Mouse (Mus musculus) neural tube, embryonic 12.5 days (tissue): ENCODE measurements around the gene Prss33. TPM values are rescaled to one million over a fixed set of nuclear protein-coding genes. Genes with fewer than 3 reads are reported as not detected.

Experiments used
- ATAC-seq: fragments of 200-750 bp; cut with Nextera tagmentation; 2 replicates; pipeline ENCODE4 v1.8.0; 2017; ENCODE audit warnings: low read depth, mild to moderate bottlenecking, moderate TSS enrichment, moderate library complexity; ENCODE audit not compliant: low FRiP score
- H3K27ac ChIP-seq: fragments of 300-500 bp; sonication (generic); 2 replicates; pipeline ENCODE4 v1.5.1; 2016
- H3K27me3 ChIP-seq: fragments of 300-500 bp; sonication (generic); replicated peaks from 2 replicates; pipeline ENCODE4 v1.6.1; 2016; ENCODE audit warnings: mild to moderate bottlenecking
- H3K36me3 ChIP-seq: fragments of 300-500 bp; sonication (generic); 2 replicates; pipeline ENCODE4 v1.6.1; 2016; ENCODE audit warnings: mild to moderate bottlenecking
- H3K4me1 ChIP-seq: fragments of 300-500 bp; sonication (generic); 2 replicates; pipeline ENCODE4 v1.6.1; 2016
- H3K4me2 ChIP-seq: fragments of 300-500 bp; sonication (generic); replicated peaks from 2 replicates; pipeline ENCODE4 v1.6.1; 2016; ENCODE audit warnings: mild to moderate bottlenecking
- H3K4me3 ChIP-seq: fragments of 300-500 bp; sonication (generic); 2 replicates; pipeline ENCODE4 v1.5.1; 2016
- H3K9ac ChIP-seq: fragments of 300-500 bp; sonication (generic); 2 replicates; pipeline ENCODE4 v1.6.1; 2016; ENCODE audit warnings: mild to moderate bottlenecking
- H3K9me3 ChIP-seq: fragments of 300-500 bp; sonication (generic); 2 replicates; pipeline ENCODE4 v1.6.1; 2016; ENCODE audit warnings: mild to moderate bottlenecking
- WGBS: fragments of 180-500 bp; shearing (Covaris S2); methylation state at CpG from one replicate; pipeline ENCODE4 v1.1.7; 2016; 5-methylcytosine and 5-hydroxymethylcytosine counted together
- polyA plus RNA-seq: library from polyadenylated mRNA; unstranded; fragments of >200 nt; fragmentation: Nextera tagmentation; extraction: Ambion mirVana; gene quantifications from 2 replicates; pipeline ENCODE4 v1.2.1, GENCODE M21; 2016

Gene Prss33
- polyA plus RNA-seq, 1 experiment from 2014 or later = not detected

DNA sequence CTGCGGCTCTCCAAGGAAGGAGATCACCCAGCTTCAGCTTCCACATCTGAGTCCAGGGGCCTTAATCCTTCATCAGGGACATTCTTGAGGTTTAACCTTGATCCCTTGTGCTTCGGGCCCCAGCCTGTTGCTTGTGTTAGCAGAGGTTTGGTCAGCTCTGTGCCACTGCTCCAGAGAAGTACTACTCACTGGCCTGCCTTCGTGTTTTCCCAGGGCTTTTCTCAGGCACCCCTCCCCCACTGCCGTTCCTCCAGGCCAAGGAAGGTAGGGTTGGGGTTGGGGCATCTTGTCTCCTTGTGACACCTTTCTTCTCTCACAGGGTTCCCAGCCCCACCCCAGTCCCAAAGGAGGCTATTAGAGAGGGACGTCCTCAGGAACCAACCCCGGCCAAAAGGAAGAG is 13.8 kb downstream of the Prss33 start:
- peaks cover 17% of the 10 kb centered on the region; the same call in 1 of the 2 replicates for H3K9me3 ChIP-seq
- ATAC-seq = no peak
- H3K4me2 ChIP-seq = no peak overlapping the region
- no peak overlapping the region for H3K4me3 ChIP-seq
- 82% methylated on average over 6 of the region's 6 CpGs for WGBS
- peaks cover 3% of the 10 kb centered on the region for H3K4me1 ChIP-seq
- H3K36me3 ChIP-seq = peaks cover 98% of the 10 kb centered on the region
- H3K27ac ChIP-seq = no peak overlapping the region
- H3K27me3 ChIP-seq = no peaks in the 10 kb centered on the region
- H3K9ac ChIP-seq = no peak overlapping the region

DNA sequence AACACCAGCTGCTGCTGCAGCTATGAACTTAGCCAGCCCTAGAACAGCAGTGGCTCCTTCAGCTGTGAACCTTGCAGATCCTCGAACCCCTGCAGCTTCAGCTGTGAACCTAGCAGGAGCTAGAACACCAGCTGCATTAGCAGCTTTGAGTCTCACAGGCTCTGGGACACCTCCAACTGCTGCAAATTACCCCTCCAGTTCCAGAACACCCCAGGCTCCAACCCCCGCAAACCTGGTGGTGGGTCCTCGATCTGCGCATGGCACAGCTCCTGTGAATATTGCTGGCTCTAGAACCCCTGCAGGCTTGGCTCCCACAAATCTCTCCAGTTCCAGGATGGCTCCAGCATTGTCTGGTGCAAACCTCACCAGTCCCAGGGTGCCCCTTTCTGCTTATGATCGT is 15.1 kb downstream of the Prss33 start:
- ATAC-seq = no peak
- WGBS = 98% methylated on average over 5 of the region's 5 CpGs
- H3K4me1 ChIP-seq = no peaks in the 10 kb centered on the region

DNA sequence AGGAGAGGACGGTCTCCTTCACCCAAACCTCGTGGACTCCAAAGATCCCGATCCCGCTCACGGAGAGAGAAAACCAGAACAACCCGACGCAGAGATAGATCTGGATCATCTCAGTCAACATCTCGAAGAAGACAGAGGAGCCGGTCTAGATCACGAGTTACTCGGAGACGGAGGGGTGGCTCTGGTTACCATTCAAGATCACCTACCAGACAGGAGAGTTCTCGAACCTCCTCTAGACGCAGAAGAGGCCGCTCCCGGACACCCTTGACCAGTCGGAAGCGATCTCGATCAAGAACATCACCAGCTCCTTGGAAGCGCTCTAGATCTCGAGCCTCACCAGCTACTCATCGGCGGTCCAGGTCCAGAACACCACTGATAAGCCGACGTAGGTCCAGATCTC is 16.6 kb downstream of the Prss33 start:
- no peak overlapping the region for H3K9ac ChIP-seq

More for the DNA sequence above, 15.1 kb downstream of the Prss33 start:
- no peak overlapping the region for H3K27ac ChIP-seq
- H3K4me2 ChIP-seq = no peak overlapping the region
- H3K27me3 ChIP-seq = no peaks in the 10 kb centered on the region
- H3K9ac ChIP-seq = no peak overlapping the region
- peaks cover 99% of the 10 kb centered on the region for H3K36me3 ChIP-seq
- H3K4me3 ChIP-seq = no peak overlapping the region
- peaks cover 25% of the 10 kb centered on the region; the same call in 1 of the 2 replicates for H3K9me3 ChIP-seq

DNA sequence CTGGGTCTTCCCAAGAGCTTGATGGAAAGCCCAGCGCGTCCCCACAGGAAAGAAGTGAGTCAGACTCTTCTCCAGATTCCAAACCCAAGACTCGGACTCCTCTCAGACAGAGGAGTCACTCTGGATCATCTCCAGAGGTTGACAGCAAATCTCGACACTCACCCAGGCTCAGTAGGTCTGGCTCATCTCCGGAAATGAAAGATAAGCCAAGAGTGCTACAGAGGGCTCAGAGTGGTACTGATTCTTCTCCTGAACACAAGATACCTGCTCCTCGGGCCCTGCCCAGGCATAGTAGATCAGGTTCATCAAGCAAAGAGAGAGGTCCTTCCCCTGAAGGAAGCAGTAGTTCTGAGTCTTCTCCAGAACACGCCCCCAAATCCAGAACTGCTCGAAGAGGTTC is 17.3 kb downstream of the Prss33 start:
- Histone ChIP-seq H3K9ac (no peak overlapping the region), H3K9me3 (peaks cover 33% of the 10 kb centered on the region; the same call in 1 of the 2 replicates), H3K27me3 (no peaks in the 10 kb centered on the region), H3K4me1 (no peaks in the 10 kb centered on the region), H3K4me2 (no peak overlapping the region), H3K36me3 (peaks cover 100% of the 10 kb centered on the region), H3K4me3 (no peak overlapping the region), H3K27ac (no peak overlapping the region)
- 99% methylated on average over 8 of the region's 8 CpGs for WGBS
- ATAC-seq = no peak

More for the DNA sequence above, 16.6 kb downstream of the Prss33 start:
- peaks cover 99% of the 10 kb centered on the region for H3K36me3 ChIP-seq
- no peak overlapping the region for H3K4me3 ChIP-seq
- WGBS = 97% methylated on average over 25 of the region's 25 CpGs
- peaks cover 33% of the 10 kb centered on the region; the same call in 1 of the 2 replicates for H3K9me3 ChIP-seq
- no peaks in the 10 kb centered on the region for H3K27me3 ChIP-seq
- no peak overlapping the region for H3K27ac ChIP-seq
- no peaks in the 10 kb centered on the region for H3K4me1 ChIP-seq
- ATAC-seq = no peak
- no peak overlapping the region for H3K4me2 ChIP-seq

DNA sequence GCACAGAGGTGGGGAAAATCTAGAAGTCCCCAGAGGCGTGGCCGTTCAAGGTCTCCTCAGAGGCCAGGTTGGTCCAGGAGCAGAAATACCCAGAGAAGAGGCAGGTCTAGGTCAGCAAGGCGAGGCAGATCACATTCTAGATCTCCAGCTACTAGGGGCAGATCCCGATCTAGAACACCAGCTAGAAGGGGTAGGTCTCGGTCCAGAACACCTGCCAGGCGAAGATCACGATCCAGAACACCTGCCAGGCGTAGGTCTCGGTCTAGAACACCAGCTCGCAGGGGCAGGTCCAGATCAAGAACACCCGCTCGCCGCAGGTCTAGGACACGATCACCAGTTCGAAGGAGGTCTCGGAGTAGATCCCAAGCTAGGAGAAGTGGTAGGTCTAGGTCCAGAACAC is 20.2 kb downstream of the Prss33 start:
- Histone ChIP-seq H3K27me3 (no peaks in the 10 kb centered on the region), H3K36me3 (peaks cover 96% of the 10 kb centered on the region), H3K4me3 (no peak overlapping the region), H3K4me2 (no peak overlapping the region), H3K9me3 (peaks cover 33% of the 10 kb centered on the region; the same call in 1 of the 2 replicates), H3K4me1 (no peaks in the 10 kb centered on the region), H3K27ac (no peak overlapping the region), H3K9ac (no peak overlapping the region)
- WGBS = 98% methylated on average over 16 of the region's 16 CpGs
- ATAC-seq = no peak

DNA sequence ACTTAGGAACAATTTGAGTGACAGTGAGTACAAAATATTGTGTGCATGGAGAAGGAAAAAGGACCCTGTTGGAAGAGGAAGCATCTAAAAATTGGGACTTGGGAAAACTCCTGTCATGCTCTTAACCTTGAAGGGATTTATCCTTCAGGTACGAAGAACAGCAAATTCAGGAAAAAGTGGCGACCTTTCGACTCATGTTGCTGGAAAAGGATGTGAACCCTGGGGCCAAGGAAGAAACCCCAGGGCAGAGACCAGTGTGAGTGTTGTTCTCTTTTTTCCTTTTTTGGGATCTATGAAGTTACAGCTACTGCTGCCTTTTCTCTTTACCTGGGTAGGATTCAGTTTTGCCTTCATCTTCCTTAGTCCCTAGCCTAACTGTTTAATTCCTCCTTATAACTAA is 27.9 kb downstream of the Prss33 start:
- no peaks in the 10 kb centered on the region for H3K27me3 ChIP-seq
- no peaks in the 10 kb centered on the region for H3K9me3 ChIP-seq
- H3K4me3 ChIP-seq = no peak overlapping the region
- H3K9ac ChIP-seq = no peak overlapping the region
- peaks cover 61% of the 10 kb centered on the region for H3K36me3 ChIP-seq
- WGBS = 91% methylated on average over 3 of the region's 3 CpGs
- no peak for ATAC-seq
- H3K27ac ChIP-seq = no peak overlapping the region
- H3K4me1 ChIP-seq = peaks cover 33% of the 10 kb centered on the region
- H3K4me2 ChIP-seq = no peak overlapping the region

DNA sequence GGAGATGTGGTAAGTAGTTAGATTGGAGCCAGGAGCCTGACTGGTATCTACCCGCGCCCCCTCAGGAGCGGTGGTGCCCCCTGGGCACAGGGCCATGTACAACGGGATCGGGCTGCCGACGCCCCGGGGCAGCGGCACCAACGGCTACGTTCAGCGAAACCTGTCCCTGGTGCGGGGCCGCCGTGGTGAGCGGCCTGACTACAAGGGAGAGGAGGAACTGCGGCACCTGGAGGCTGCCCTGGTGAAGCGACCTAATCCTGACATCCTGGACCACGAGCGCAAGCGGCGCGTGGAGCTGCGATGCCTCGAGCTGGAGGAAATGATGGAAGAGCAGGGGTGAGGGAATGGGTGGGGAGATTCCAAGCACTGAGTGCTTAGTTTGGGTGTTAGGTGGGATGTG is 29.0 kb downstream of the Prss33 start:
- H3K4me2 ChIP-seq = peak overlapping the region; percentile 70

DNA sequence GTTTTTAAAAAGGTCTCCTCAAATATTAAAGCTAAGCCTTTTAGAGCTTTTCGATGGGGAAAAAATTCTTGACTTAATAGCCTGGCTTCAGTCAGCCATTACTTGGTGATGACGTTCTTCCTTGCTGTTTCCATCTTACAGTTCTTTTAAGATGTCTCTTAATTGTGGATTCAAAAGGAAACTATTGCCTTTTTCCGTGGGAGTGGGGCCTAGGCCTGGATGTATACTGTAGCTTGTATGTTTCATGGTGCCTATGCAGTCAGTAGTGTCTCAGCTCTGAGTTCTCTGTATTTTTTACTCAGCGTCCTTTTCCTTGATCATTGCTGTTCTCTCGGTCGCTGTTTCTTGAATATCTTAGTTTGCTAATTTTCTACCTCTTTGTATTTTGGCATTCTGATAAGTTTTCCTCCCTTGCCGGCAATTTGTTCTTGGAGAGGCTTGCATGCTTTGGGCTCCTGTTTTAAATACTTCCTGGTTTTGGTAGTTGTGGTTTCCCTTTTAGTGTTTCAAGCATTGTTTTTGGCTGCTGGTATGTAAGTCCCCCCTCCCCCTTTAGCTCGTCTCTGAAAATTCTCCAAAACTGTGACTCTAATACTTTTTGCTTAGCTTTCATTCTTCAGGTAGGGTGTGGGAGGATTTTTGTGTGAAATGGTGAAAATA is 31.3 kb downstream of the Prss33 start:
- Histone ChIP-seq H3K9ac (peak overlapping the region; percentile 94), H3K4me1 (peaks cover 33% of the 10 kb centered on the region), H3K36me3 (peaks cover 28% of the 10 kb centered on the region), H3K4me2 (peak overlapping the region; percentile 70), H3K4me3 (peak overlapping the region; percentile 99), H3K27me3 (no peaks in the 10 kb centered on the region), H3K27ac (no peak overlapping the region), H3K9me3 (no peaks in the 10 kb centered on the region)
- 9% methylated on average over 8 of the region's 8 CpGs for WGBS
- no peak for ATAC-seq

More for the DNA sequence above, 29.0 kb downstream of the Prss33 start:
- no peak for ATAC-seq
- Histone ChIP-seq H3K27ac (no peak overlapping the region), H3K9me3 (no peaks in the 10 kb centered on the region), H3K27me3 (no peaks in the 10 kb centered on the region), H3K4me1 (peaks cover 33% of the 10 kb centered on the region), H3K9ac (no peak overlapping the region), H3K4me3 (no peak overlapping the region), H3K36me3 (peaks cover 51% of the 10 kb centered on the region)
- WGBS = 92% methylated on average over 25 of the region's 25 CpGs

DNA sequence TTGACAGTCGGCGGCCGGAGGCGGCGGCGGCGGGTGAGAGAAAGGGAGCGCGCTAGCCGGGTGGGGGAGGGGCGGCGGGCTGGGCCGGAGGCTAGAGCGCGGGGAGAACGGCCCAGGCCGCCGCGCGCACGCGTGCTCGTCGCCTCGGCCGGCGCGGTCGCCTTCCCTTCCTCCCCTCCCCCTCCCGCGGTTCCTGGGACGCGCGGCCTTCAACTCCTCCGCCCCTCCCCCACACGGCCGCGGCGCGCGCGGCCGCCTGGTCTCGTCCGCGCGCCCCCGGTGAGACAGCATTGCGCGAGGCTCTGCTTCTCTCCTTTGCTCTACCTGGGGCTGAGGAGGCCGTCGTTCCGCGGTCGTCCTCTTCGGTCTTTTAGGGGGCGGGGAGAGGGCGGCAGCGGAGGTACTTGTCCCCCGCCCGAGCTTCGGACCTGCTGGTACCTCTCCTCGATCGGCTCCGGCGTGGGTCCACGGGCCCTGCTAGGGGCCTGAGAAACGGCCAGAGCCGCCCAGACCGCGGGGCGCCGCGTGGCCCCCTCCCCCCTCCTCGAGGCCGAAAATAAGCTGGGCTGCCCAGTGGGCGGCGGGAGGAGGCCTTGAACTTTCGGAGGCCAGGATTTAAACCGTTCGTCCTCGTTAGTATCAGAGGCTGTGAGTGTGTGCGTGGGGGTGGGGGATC is 32.4 kb downstream of the Prss33 start:
- WGBS = under 1% methylated on average over 73 of the region's 83 CpGs
- H3K4me3 ChIP-seq = peak overlapping the region; percentile 99
- peak; percentile 70 for ATAC-seq
- peak overlapping the region; percentile 91 for H3K27ac ChIP-seq
- H3K36me3 ChIP-seq = peaks cover 18% of the 10 kb centered on the region
- H3K9ac ChIP-seq = peak overlapping the region; percentile 94
- no peaks in the 10 kb centered on the region for H3K27me3 ChIP-seq
- no peaks in the 10 kb centered on the region for H3K9me3 ChIP-seq
- peaks cover 33% of the 10 kb centered on the region for H3K4me1 ChIP-seq
- peak overlapping the region; percentile 70 for H3K4me2 ChIP-seq

DNA sequence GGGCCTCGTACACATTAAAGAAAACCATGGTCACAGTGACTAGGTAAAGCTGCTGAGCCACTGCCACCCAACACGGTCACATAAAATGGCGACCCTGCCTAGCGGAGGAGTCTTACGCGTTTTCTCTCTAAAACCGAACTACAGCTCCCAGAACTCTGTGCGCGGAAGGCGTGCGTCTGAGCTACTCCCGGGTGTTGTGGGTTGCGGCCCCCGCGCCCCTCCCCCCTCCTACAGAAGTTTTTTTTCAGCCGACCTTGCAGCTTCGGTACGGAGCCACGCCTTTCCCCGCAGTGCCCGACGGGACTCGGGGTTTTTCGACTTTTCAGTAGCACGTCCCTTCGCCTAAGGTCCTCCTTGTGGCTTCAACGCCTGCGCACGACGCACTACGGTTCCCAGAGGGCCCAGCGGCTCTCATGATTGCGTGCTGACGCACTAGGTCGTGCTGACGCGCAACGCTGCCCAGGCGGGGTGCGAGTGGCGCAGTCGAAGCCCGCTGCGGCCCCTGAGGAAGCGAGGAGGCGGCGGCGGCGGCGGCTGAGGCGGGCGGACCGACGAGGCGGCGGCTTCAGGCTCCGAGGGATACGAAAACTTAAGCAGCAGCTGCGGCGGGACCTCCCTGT is 33.0 kb downstream of the Prss33 start:
- H3K27me3 ChIP-seq = no peaks in the 10 kb centered on the region
- peak overlapping the region; percentile 99 for H3K4me3 ChIP-seq
- ATAC-seq = peak; percentile 98
- peak overlapping the region; percentile 70 for H3K4me2 ChIP-seq
- H3K27ac ChIP-seq = peak overlapping the region; percentile 91
- H3K9me3 ChIP-seq = no peaks in the 10 kb centered on the region
- peaks cover 33% of the 10 kb centered on the region for H3K4me1 ChIP-seq
- WGBS = under 1% methylated on average over 60 of the region's 60 CpGs
- H3K9ac ChIP-seq = peak overlapping the region; percentile 94
- peaks cover 11% of the 10 kb centered on the region for H3K36me3 ChIP-seq

DNA sequence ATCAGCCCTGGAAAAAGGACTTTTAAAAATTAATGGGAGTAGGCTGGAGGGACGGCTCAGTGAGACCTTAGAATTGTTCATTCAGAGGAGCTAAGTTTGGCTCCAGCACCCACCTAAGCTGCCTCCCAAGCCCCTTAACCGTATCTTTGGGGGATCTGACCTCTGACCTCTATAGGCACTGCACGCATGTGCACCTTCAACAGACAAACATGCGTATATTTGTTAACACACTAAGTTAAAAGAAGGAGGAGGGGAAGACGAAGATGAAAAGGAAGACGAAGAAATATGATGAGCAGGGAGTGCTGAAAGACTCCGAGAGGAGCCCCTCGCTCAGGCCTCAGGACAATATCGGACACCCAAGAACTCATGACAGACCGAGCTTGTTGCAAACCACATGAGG is 34.2 kb downstream of the Prss33 start:
- Histone ChIP-seq H3K4me3 (no peak overlapping the region), H3K4me1 (peaks cover 24% of the 10 kb centered on the region), H3K9me3 (no peaks in the 10 kb centered on the region), H3K9ac (no peak overlapping the region), H3K4me2 (no peak overlapping the region), H3K36me3 (0 out of 2 replicates have a peak, but pooled peaks cover under 1% of the 10 kb centered on the region), H3K27me3 (no peaks in the 10 kb centered on the region), H3K27ac (no peak overlapping the region)
- no peak for ATAC-seq
- WGBS = 91% methylated on average over 10 of the region's 10 CpGs

DNA sequence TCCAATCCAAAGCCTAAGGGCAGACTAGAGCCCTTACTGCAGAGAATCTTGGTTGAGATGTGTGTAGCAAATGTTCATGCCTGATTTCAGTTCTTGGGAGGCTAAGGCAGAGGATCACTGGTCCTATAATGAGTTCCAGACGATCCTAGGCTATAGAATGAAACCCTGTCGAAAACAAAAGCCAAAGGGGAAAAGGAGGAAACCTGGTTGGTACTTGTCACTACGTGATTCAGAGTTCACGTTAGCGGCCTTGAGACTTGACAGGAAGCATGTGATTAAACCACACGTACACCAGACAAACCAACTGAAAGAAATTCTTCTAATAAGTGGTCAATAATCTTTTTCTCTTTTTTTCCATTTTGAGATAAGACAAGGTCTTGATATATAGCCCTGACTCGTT is 38.5 kb downstream of the Prss33 start:
- no peak for ATAC-seq
- Histone ChIP-seq H3K36me3 (no peaks in the 10 kb centered on the region), H3K4me3 (no peak overlapping the region), H3K4me1 (no peaks in the 10 kb centered on the region), H3K27me3 (no peaks in the 10 kb centered on the region), H3K27ac (no peak overlapping the region), H3K4me2 (no peak overlapping the region), H3K9me3 (no peaks in the 10 kb centered on the region), H3K9ac (no peak overlapping the region)
- WGBS = 80% methylated on average over 7 of the region's 7 CpGs
